Mouse (Mus musculus): Measurements from ENCODE around the gene Pacrg. TPM values are rescaled to one million over a fixed set of nuclear protein-coding genes. Genes with fewer than 3 reads are reported as not detected.

Pacrg gene
- total and polyA plus RNA-seq, 3 experiments = not detected

DNA sequence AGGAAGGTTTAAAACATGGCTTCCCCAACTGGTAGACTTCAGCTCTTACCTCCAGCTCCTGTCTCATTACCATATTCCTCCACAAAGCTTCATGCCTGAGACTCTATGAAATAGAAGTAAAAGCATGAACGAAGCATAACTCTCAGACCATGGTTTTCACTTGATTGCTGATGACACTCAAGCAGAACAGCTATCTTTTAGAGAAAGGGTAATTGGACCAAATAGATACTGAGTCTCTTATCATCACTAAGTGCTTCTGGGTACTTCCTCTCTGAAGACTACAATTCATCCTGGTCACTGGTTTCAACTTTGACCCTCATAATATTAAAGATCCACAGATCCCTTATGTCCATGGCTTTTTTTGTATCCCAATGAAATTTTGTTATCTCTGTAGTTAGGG lies 42.1 kb upstream of the Pacrg start:
- TF ChIP-seq IRF4 (IDR thresholded peaks at IDR 0.05; ENCODE audit: low read depth, low read length) (no peak), CHD2 (IDR thresholded peaks at IDR 0.05; ENCODE audit: low read length) (no peak), MAX (IDR thresholded peaks at IDR 0.05; ENCODE audit: low read length) (no peak), PAX5 (IDR thresholded peaks at IDR 0.05; ENCODE audit: low read length) (no peak), ELF1 (IDR thresholded peaks at IDR 0.05; ENCODE audit: low read depth, low read length) (no peak), USF1 (IDR thresholded peaks at IDR 0.05; ENCODE audit: low read depth, low read length) (no peak)
- no peak overlapping the region for H3K4me3 ChIP-seq (replicated peaks in 1 of 3; ENCODE audit: low read depth in 2 of 3, low read length in 2 of 3, poor library complexity in 1 of 3)
- dilution Hi-C loops (cut with MboI; ENCODE audit: extremely low pct_ligation_motif_present, extremely low pct_unique_long_range_greater_than_20kb, low sequenced_read_pairs) (no loop called here), in situ Hi-C loops (cut with MboI; ENCODE audit: low pct_ligation_motif_present, low pct_unique_long_range_greater_than_20kb, low sequenced_read_pairs) (no loop called here)
- no peaks in the 10 kb centered on the region for H3K79me2 ChIP-seq (replicated peaks; ENCODE audit: control insufficient read depth, extremely low read depth, insufficient read depth, poor library complexity, severe bottlenecking)
- DNase-seq (ENCODE audit: extremely low read depth) = no peak
- no peak overlapping the region for H3K4me2 ChIP-seq (ENCODE audit: insufficient read depth, low read depth, poor library complexity, severe bottlenecking)
- no peaks in the 10 kb centered on the region for H3K4me1 ChIP-seq (ENCODE audit: control insufficient read depth in 1 of 2, insufficient read depth in 2 of 2)
- no peaks in the 10 kb centered on the region for H3K9me3 ChIP-seq (replicated peaks; ENCODE audit: low read length)
- no peak overlapping the region for H3K27ac ChIP-seq (ENCODE audit: insufficient read depth, low read depth)
- no peak overlapping the region for H3K9ac ChIP-seq (ENCODE audit: insufficient read depth, low read depth)
- no peaks in the 10 kb centered on the region for H3K27me3 ChIP-seq (replicated peaks)
- no peaks in the 10 kb centered on the region for H3K36me3 ChIP-seq (replicated peaks in 1 of 2; ENCODE audit: control insufficient read depth in 1 of 2, insufficient read depth in 1 of 2, low read length in 1 of 2)

DNA sequence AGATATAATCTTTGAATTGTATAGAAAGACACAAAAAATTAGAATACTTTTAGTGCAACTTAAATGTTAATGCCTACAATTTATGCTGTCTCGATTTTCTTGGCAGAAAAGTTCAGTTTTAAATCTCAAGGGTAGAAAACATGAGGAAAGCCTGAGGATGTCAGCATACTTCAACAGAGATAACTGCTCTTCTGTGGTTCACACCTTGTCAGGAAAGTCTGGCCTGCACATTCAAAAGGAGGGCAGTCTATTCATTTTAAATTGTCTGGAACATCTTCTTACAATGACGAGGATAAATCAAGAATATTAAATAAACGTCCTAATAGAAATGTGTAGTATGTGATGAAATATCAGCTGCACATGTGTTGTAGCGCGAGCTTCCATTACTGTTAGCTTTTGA lies 38.9 kb upstream of the Pacrg start:
- H3K27ac ChIP-seq (ENCODE audit: insufficient read depth, low read depth) = no peak overlapping the region
- dilution Hi-C loops (cut with MboI; ENCODE audit: extremely low pct_ligation_motif_present, extremely low pct_unique_long_range_greater_than_20kb, low sequenced_read_pairs) = no loop called here
- in situ Hi-C loops (cut with MboI; ENCODE audit: low pct_ligation_motif_present, low pct_unique_long_range_greater_than_20kb, low sequenced_read_pairs) = no loop called here
- H3K9me3 ChIP-seq (replicated peaks; ENCODE audit: low read length) = no peaks in the 10 kb centered on the region
- no peaks in the 10 kb centered on the region for H3K36me3 ChIP-seq (replicated peaks in 1 of 2; ENCODE audit: control insufficient read depth in 1 of 2, insufficient read depth in 1 of 2, low read length in 1 of 2)
- no peak for DNase-seq (ENCODE audit: extremely low read depth)
- H3K27me3 ChIP-seq (replicated peaks) = no peaks in the 10 kb centered on the region
- H3K79me2 ChIP-seq (replicated peaks; ENCODE audit: control insufficient read depth, extremely low read depth, insufficient read depth, poor library complexity, severe bottlenecking) = no peaks in the 10 kb centered on the region
- TF ChIP-seq CHD1 (IDR thresholded peaks at IDR 0.05; ENCODE audit: low read depth, low read length) = no peak
- no peak overlapping the region for H3K4me3 ChIP-seq (replicated peaks in 1 of 3; ENCODE audit: low read depth in 2 of 3, low read length in 2 of 3, poor library complexity in 1 of 3)
- H3K9ac ChIP-seq (ENCODE audit: insufficient read depth, low read depth) = no peak overlapping the region
- H3K4me1 ChIP-seq (ENCODE audit: control insufficient read depth in 1 of 2, insufficient read depth in 2 of 2) = peaks cover 0 to 3% of the 10 kb centered on the region in 2 experiments; a peak in 1 of 4 replicates
- no peak overlapping the region for H3K4me2 ChIP-seq (ENCODE audit: insufficient read depth, low read depth, poor library complexity, severe bottlenecking)

- dilution Hi-C loops (cut with MboI; ENCODE audit: extremely low pct_ligation_motif_present, extremely low pct_unique_long_range_greater_than_20kb, low sequenced_read_pairs) = no loop called here
- no peaks in the 10 kb centered on the region for H3K27me3 ChIP-seq (replicated peaks)
- no peaks in the 10 kb centered on the region for H3K36me3 ChIP-seq (replicated peaks in 1 of 2; ENCODE audit: control insufficient read depth in 1 of 2, insufficient read depth in 1 of 2, low read length in 1 of 2)
- no peak overlapping the region for H3K4me3 ChIP-seq (replicated peaks in 1 of 3; ENCODE audit: low read depth in 2 of 3, low read length in 2 of 3, poor library complexity in 1 of 3)
- H3K79me2 ChIP-seq (replicated peaks; ENCODE audit: control insufficient read depth, extremely low read depth, insufficient read depth, poor library complexity, severe bottlenecking) = no peaks in the 10 kb centered on the region
- H3K9ac ChIP-seq (ENCODE audit: insufficient read depth, low read depth) = no peak overlapping the region
- no peak for TF ChIP-seq MAX (IDR thresholded peaks at IDR 0.05; ENCODE audit: low read length)
- TF ChIP-seq ZC3H11A (IDR thresholded peaks at IDR 0.05; ENCODE audit: low read depth, low read length) = no peak
- no peak for TF ChIP-seq RCOR1 (conservative IDR thresholded peaks at IDR 0.05; ENCODE audit: low read depth, low read length)
- no peak overlapping the region for H3K4me2 ChIP-seq (ENCODE audit: insufficient read depth, low read depth, poor library complexity, severe bottlenecking)
- H3K9me3 ChIP-seq (replicated peaks; ENCODE audit: low read length) = no peaks in the 10 kb centered on the region
- peaks cover 0 to 3% of the 10 kb centered on the region in 2 experiments; a peak in 1 of 4 replicates for H3K4me1 ChIP-seq (ENCODE audit: control insufficient read depth in 1 of 2, insufficient read depth in 2 of 2)
- in situ Hi-C loops (cut with MboI; ENCODE audit: low pct_ligation_motif_present, low pct_unique_long_range_greater_than_20kb, low sequenced_read_pairs) = no loop called here
- DNase-seq (ENCODE audit: extremely low read depth) = no peak
- no peak overlapping the region for H3K27ac ChIP-seq (ENCODE audit: insufficient read depth, low read depth)
These were observed 34.4 kb upstream of the Pacrg start for GRCm38 (mm10) chr17:10874208-10875187.
